Mouse (Mus musculus): Measurements from ENCODE around the gene Tldc1.

Gene Tldc1

DNA sequence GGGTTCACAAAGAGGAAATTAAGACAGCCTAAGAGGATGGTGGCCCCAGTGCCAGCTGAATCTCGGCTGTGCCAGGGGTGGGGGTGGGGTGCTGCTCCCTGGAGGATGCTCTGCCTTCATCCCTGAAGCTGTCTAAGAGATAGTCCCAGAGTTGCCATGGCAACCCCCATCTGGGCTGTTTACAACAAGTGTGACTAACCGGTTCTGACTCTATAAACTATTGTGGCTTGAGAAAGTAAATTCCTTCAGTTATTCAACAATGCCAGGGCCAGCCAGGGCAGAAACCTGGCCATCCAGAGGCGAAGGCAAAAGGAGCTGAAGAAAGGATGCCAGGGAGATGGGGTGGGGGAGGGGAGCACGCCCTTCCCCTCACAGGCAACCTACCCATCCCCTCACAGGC lies 23.0 kb upstream of the Tldc1 start:
- DNase-seq (ENCODE audit: low spot score in 2 of 2) = peak in 1 of 2 experiments; percentile 60

DNA sequence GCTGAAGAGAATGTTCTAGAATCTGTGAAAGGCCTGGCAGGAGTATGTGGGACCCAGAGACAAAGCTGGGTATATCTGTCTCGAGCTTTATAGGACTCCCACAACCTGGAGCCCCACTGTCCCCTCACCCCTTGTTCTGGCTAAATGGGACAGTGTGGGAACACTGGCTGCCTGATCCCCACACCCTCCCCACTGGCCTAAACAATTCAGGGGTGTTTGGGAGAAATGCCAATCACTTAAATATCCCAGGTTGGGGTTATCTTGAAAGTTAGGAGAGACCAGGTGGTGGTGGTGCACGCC lies 20.7 kb upstream of the Tldc1 start:
- DNase-seq (ENCODE audit: low spot score in 2 of 2) = peak in 1 of 2 experiments; percentile 75

DNA sequence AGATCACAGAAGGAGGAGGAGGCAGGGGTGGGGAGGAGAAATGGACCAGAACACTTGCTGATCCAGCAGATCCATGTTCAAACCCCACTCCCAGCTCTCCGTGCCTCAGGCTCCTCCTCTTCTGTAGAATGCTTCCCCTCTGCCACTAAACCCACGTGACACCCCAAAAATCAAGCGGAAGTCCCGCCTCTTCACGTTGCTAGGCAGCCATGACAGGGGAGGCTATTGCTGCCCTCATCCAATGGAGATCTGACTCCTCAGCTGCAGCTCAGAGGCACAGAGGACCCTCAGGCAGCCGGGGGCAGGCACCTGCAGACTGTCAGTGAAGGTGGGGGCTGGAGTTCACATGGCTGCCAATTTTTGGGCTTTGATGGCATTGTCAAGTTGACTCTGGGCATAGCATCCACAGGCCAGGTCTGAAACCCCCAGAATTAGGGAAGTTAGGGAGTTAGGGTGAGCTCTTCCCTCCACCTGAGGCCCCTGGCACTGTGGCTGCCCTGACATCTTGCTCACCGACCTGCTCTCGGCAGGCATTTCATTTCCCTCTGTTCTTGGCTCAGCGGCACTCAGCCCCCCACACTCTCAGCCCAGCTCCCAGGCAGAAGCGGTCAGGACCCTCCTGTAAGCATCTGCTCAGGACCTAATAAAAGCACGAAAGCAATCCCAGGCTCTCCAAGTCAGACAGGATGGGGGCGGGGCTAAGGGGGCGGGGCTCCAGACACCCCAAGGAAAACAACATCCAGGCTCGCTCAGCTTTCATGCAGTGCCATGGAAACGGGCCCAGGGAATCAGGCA lies 20.2 kb upstream of the Tldc1 start:
- DNase-seq (ENCODE audit: low spot score in 2 of 2) = peak; percentile 61 to 73

GRCm38 (mm10) chr8:119795651-119796050 lies 17.4 kb upstream of the Tldc1 start:
- DNase-seq (ENCODE audit: low spot score in 2 of 2) = no peak

- DNase-seq (ENCODE audit: low spot score in 2 of 2) = no peak
These were observed 16.5 kb upstream of the Tldc1 start for GRCm38 (mm10) chr8:119794689-119795088.

DNA sequence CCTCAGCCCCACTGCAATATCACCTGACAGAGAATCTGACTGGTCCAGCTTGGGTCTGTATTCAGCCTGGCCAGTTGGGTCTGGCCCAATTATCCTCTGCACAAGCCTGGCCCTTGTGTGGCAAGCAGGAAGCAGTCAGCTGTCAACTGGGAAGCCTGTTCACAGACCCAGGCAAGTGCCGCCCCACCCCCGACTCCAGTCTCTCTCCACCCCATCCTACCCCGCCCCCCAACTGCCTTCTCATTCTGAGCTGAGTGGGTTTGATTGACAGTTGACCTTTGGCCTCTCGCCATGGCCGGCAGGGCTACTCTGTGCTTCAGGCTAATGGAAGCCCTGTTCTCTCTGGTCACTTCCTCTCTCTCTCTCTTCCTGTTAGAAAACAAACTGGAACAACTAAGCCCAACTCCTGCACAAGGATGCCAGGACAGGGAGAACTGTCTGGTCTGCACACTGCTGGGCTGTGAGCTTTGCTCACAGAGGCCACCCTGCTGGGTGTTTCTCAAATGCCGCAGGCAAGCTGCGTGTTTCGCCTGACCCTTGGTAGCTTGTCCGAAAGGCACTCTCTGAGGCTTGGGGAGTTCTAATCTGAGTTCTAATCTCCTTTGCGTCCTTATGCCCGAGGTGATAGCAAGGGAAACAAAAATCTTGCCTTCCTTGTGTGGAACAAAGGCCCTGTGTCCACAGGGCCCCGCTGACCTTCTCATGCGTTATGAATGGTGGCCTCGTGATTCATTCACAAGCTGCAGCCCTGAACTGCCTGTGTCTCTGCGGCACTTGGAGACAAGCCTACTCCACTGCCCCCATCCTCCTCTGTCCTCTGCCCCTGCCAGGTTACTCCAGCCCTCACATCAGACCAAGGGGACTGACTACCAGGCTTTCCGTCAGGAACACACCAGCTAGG lies 13.8 kb upstream of the Tldc1 start:
- DNase-seq (ENCODE audit: low spot score in 2 of 2) = no peak

DNA sequence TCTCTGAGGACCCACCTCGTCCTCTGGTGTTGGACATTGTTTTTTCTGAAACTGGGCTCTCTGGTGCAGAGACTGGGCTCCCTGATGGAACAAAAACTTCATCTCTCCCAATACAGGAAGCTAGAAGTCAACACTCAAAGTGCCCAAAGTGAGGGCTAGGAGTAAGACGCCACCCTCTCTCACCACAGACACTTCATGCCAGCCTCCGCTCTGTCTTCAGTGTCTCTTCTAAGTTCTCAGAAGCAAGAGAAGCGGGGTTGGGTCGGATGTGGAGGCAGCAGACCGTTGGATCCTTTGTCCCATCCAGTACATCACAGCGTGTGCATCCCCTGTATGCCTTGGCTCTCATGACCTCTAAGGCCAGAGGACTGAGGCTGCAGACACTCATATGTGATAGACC lies 11.4 kb upstream of the Tldc1 start:
- no peak for DNase-seq (ENCODE audit: low spot score in 2 of 2)

DNA sequence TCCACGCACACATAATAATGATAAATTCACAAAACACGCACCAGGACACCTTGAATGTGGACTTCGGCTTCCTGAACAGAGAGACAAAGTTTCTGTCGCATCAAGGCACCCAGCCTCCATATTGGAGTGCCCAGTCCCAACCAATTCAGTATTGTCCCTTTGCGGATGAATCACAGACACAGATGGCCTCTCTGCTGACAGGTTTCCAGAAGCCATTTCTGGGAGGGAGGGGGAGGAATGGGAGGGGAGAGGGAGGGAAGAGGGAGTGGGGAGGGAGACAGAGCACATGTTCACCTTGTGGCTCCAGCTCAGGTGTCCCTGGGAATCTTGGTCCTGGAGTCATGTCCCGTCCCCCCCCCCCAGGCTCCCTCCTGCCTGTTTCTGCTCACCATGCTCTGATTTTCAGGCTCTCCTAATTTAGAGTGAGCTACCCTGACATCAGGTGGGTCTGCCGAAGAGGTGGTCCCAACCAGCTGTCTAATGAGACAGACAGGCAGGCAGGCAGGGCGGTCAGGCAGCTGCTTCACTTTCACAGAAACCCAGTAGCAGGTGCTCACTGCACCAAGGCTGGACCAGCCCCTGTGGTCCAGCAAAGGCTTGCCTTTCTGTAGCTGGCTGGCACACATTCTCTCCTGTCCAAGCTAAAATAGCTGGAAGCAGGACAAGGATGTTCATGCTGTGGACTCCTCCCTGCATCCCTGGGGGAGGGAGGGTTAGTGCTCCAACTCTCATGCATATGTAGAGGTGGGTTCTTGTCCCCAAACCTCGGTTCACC lies 10.6 kb upstream of the Tldc1 start:
- DNase-seq (ENCODE audit: low spot score in 2 of 2) = no peak

DNA sequence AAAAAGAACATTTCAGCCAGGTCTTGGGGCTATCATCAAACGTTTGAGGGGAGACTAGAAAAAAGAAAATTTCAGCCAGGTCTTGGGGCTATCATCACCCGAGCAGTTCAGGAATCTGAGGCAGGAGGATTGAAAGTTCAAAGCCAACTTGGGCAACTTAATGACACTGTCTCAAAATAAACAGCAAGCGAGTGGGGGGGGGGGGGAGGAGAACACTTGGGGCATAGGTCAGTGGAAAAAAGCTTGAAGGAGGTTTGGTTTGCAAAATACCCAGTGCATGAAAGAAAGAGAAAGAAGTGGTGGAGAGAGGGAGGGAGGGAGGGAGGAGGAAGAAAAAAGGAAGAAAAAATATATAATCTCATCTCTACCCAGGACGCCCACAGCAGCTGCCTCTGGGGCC lies 9.1 kb upstream of the Tldc1 start:
- DNase-seq (ENCODE audit: low spot score in 2 of 2) = no peak

DNA sequence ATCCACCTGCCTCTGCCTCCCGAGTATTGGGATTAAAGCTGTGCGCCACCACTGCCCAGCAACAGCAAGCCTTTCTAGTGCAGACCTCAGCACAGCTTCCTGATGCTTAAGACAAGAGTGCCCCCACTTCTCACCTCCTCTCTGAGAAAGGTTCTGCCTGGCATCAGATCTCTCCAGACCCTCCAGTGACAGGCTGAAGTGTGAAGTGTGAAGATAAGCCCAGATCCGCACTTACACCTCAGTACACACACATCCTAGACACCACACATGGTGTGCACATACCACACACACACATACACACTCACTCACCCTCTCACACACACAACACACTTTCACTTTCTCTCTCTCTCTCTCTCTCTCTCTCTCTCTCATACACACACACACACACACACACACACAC lies 8.7 kb upstream of the Tldc1 start:
- DNase-seq (ENCODE audit: low spot score in 2 of 2) = no peak

- DNase-seq (ENCODE audit: low spot score in 2 of 2) = no peak
These were observed 7.7 kb upstream of the Tldc1 start for GRCm38 (mm10) chr8:119785764-119786405.

GRCm38 (mm10) chr8:119784676-119785075 lies 6.5 kb upstream of the Tldc1 start:
- no peak for DNase-seq (ENCODE audit: low spot score in 2 of 2)

- DNase-seq (ENCODE audit: low spot score in 2 of 2) = no peak
These were observed 5.9 kb upstream of the Tldc1 start for GRCm38 (mm10) chr8:119784141-119784574.

- DNase-seq (ENCODE audit: low spot score in 2 of 2) = no peak
These were observed 5.4 kb upstream of the Tldc1 start for GRCm38 (mm10) chr8:119783579-119783978.

DNA sequence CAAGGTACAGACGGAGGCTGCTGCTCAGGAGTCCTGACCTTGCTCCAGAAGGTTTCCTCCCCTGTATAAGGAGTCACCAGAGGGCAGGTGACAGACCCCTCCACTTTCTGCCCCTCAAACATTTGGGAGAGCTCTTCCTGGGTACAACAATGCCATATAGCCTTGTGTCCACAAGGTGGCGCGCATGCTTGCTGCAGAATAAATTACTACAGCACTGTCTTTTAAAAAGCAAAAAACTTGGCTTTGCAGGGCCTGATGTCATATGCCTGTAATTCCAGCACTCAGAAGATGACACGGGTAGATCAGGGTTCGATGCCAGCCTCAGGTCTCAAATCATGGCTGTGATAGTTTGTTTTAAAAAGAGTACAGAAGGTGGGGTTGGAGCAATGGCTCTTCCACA lies 4.5 kb upstream of the Tldc1 start:
- peak; percentile 67 to 80 for DNase-seq (ENCODE audit: low spot score in 2 of 2)

DNA sequence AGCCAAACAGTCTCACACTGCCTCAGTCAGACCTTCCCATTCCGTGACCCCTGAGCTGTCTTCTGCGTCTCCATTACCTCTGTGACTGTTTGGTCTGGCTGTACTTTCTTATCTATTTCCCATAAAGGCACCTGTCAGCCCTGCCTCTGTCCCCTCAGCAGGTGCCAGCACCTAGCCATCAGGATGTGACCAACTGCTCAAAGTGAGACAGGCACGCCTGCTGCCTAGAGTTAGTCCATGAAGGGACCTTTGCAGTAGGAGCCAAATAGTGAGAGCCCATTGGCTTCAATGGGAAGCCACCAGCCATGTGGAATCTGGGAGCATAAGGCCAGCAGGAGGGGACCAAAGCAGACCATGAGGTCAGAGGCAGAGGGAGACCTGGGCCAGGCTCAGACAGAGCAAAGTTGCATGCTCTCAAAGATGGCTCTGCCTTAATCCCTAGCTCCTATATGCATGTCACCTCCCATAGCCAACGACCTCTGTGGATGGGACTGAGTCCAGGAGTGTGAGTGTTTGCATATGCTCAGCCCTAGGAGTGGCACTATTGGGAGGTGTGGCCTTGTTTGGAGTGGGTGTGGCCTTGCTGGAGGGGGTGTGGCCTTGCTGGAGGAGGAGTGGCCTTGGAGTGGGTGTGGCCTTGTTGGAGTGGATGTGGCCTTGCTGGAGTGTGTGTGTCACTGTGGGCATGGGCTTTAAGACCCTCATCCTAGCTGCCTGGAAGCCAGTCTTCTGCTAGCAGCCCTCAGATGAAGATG lies 3.0 kb upstream of the Tldc1 start:
- no peak for DNase-seq (ENCODE audit: low spot score in 2 of 2)

GRCm38 (mm10) chr8:119780402-119781049 lies 2.3 kb upstream of the Tldc1 start:
- DNase-seq (ENCODE audit: low spot score in 2 of 2) = no peak

- peak; percentile 63 to 79 for DNase-seq (ENCODE audit: low spot score in 2 of 2)
These were observed 959 bp upstream of the Tldc1 start for GRCm38 (mm10) chr8:119779013-119779737.

GRCm38 (mm10) chr8:119777765-119778164 lies 451 bp downstream of the Tldc1 start:
- DNase-seq (ENCODE audit: low spot score in 2 of 2) = no peak
